Comparison of ENCODE assay signal across 13 mouse cellular contexts in the genomic region with DNA sequence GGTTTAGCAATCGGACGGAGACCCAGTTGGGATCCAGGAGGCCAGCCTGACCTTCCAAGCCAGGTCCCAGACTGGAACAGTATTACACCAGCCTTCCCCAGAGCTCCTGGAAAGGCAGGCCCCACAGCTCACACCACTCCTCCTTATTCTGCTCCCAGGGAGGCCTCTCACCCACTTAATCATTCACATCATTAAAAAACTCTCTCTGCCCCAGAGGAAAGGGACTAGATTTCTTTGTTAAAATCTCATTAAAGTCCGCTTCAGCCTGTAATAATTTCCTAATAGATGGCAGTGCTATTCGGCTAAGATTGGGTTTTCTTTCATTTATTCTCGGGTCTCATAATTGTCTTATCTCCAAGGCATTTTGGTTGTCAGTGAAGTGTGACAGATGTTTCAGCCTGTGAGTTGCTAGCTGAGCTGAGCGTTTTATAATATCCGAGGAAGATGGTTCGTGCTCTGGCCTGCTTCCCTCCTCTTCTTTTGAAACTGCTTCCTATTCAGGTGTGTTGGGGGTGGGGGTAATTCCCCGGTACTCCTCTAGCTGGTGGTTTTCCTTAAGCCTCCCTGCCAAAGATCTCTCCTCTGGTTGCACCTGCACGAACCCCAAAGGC. TPM values are rescaled to one million over a fixed set of nuclear protein-coding genes. Genes with fewer than 3 reads are reported as not detected.
DNase-seq lines count a peak whose midpoint lies in the region; ATAC-seq lines count a peak whose summit lies in the region.
"Had no signal": no experiment of that assay in that cellular context is flagged by ENCODE, and none has a peak within 500 bp of the region (broad histone marks: within the 10 kb centered on the region; RNA-seq: fewer than 3 reads in every experiment).

No protein-coding gene starts in this region.

- H3K27ac ChIP-seq in kidney, embryonic 15.5 days, result no peak overlapping the region
- peak overlapping the region; percentile 72 for H3K27ac ChIP-seq in forebrain, embryonic 12.5 days
- H3K27ac ChIP-seq in lung, embryonic 16.5 days (ENCODE audit: low read length), result no peak overlapping the region
- H3K27ac ChIP-seq: heart, adult 2 months; liver, embryonic 14.5 days had no signal

- H3K36me3 ChIP-seq in kidney, embryonic 15.5 days, result no peaks in the 10 kb centered on the region
- H3K36me3 ChIP-seq in forebrain, embryonic 12.5 days (replicated peaks), result no peaks in the 10 kb centered on the region
- no peaks in the 10 kb centered on the region for H3K36me3 ChIP-seq in lung, embryonic 16.5 days (ENCODE audit: control insufficient read depth, insufficient read depth, low read length)

- 0 out of 2 replicates have a peak overlapping the region, but pooled peaks have one; percentile 4 for H3K4me2 ChIP-seq in kidney, embryonic 15.5 days
- H3K4me2 ChIP-seq in forebrain, embryonic 12.5 days, result no peak overlapping the region
- no peak overlapping the region for H3K4me2 ChIP-seq in lung, embryonic 16.5 days (ENCODE audit: low read depth, low read length)

- DNase-seq in kidney, adult 8-10 months, result no peak
- DNase-seq in adrenal gland, postnatal 25 days, result peak; percentile 17
- DNase-seq in testis, postnatal 14 days (ENCODE audit: low spot score), result no peak
- DNase-seq in frontal cortex, postnatal 10 days (ENCODE audit: low spot score in 2 of 2), result no peak
- DNase-seq: cerebellum, adult 18-20 months; heart, adult 2 months; right cerebral cortex, postnatal 25 days had no signal

- H3K9ac ChIP-seq in kidney, embryonic 15.5 days, result no peak overlapping the region
- no peak overlapping the region for H3K9ac ChIP-seq in forebrain, embryonic 12.5 days
- H3K9ac ChIP-seq in lung, embryonic 16.5 days (ENCODE audit: low read length), result no peak overlapping the region
- H3K9ac ChIP-seq: liver, embryonic 14.5 days had no signal

- no peak for ATAC-seq in kidney, embryonic 15.5 days (replicated peaks; ENCODE audit: low FRiP score)
- ATAC-seq in forebrain, embryonic 12.5 days (ENCODE audit: low FRiP score), result peak; percentile 60; the same call in 1 of the 2 replicates
- peak; percentile 77 for ATAC-seq in lung, embryonic 16.5 days (ENCODE audit: low read depth)
- no peak for ATAC-seq in frontal cortex, adult (ENCODE audit: low TSS enrichment)

- 34% methylated on average over 10 of the region's 10 CpGs for WGBS in kidney, embryonic 15.5 days
- 21% methylated on average over 10 of the region's 10 CpGs for WGBS in forebrain, embryonic 12.5 days
- WGBS in lung, embryonic 16.5 days, result 24% methylated on average over 10 of the region's 10 CpGs

- peaks cover 14% of the 10 kb centered on the region for H3K4me1 ChIP-seq in kidney, embryonic 15.5 days
- H3K4me1 ChIP-seq in forebrain, embryonic 12.5 days, result peaks cover 22% of the 10 kb centered on the region
- H3K4me1 ChIP-seq in lung, embryonic 16.5 days (replicated peaks; ENCODE audit: control insufficient read depth, insufficient read depth, low read length), result peaks cover 7% of the 10 kb centered on the region

- no peaks in the 10 kb centered on the region for H3K27me3 ChIP-seq in kidney, embryonic 15.5 days
- H3K27me3 ChIP-seq in forebrain, embryonic 12.5 days, result no peaks in the 10 kb centered on the region
- H3K27me3 ChIP-seq in lung, embryonic 16.5 days (ENCODE audit: control insufficient read depth, insufficient read depth, low read depth, low read length), result peaks cover 7% of the 10 kb centered on the region; the same call in 1 of the 2 replicates

- H3K9me3 ChIP-seq in kidney, embryonic 15.5 days (replicated peaks), result no peaks in the 10 kb centered on the region
- no peaks in the 10 kb centered on the region for H3K9me3 ChIP-seq in forebrain, embryonic 12.5 days
- no peaks in the 10 kb centered on the region for H3K9me3 ChIP-seq in lung, embryonic 16.5 days (ENCODE audit: control insufficient read depth, low read length)

- H3K4me3 ChIP-seq in kidney, embryonic 15.5 days (replicated peaks), result no peak overlapping the region
- no peak overlapping the region for H3K4me3 ChIP-seq in forebrain, embryonic 12.5 days (replicated peaks)
- H3K4me3 ChIP-seq in lung, embryonic 16.5 days (ENCODE audit: low read length), result no peak overlapping the region
- H3K4me3 ChIP-seq: erythroblast, embryonic 14.5 days; heart, adult 2 months had no signal

RNA-seq across cellular contexts. Expression of a gene that starts 46.8 kb away (rescaled TPM):
- 1.5 and 1.6 TPM in 2 replicates for polyA plus RNA-seq in kidney, embryonic 15.5 days (2015; fragmentation: Nextera tagmentation; extraction: Ambion mirVana)
- total RNA-seq in adrenal gland, postnatal 25 days (2021), result 8.8 and 12.8 TPM in 2 replicates
- 9.2 and 9.8 TPM in 2 replicates for polyA plus RNA-seq in forebrain, embryonic 12.5 days (2016; fragmentation: Nextera tagmentation; extraction: Ambion mirVana)
- 0.62 and 0.70 TPM in 2 replicates for polyA plus RNA-seq in lung, embryonic 16.5 days (2015; fragmentation: Nextera tagmentation; extraction: Ambion mirVana)

RNA-seq across cellular contexts. Expression of a gene that starts 47.7 kb away (rescaled TPM):
- polyA plus RNA-seq in kidney, embryonic 15.5 days (2015; fragmentation: Nextera tagmentation; extraction: Ambion mirVana), result 9.2 and 9.9 TPM in 2 replicates
- 23.3 and 23.4 TPM in 2 replicates for total RNA-seq in adrenal gland, postnatal 25 days (2021)
- polyA plus RNA-seq in forebrain, embryonic 12.5 days (2016; fragmentation: Nextera tagmentation; extraction: Ambion mirVana), result 9.5 and 9.7 TPM in 2 replicates
- polyA plus RNA-seq in lung, embryonic 16.5 days (2015; fragmentation: Nextera tagmentation; extraction: Ambion mirVana), result 8.6 and 8.8 TPM in 2 replicates

Comparison
In these comparisons a context has a peak if more than half of its experiments do, and no peak if none do; other contexts are left out.
1. ATAC-seq: peak in forebrain, embryonic 12.5 days (single experiment) and lung, embryonic 16.5 days (single experiment); none in kidney, embryonic 15.5 days (single experiment) and frontal cortex, adult (single experiment).